Mouse (Mus musculus): ENCODE measurements at regions not wholly inside any gene's neighbourhood (a gene's known extent, or its start where the extent isn't known, plus 50 kb on each side); places are given as distances from the start of the nearest gene placed in this dataset.

GRCm38 (mm10) chr4:89379622-89380329 is 68.9 kb upstream of the Cdkn2b start:
- TF ChIP-seq CTCF (IDR thresholded peaks at IDR 0.05), result no peak
- TF ChIP-seq EP300 (IDR thresholded peaks at IDR 0.05), result no peak
